Mouse (Mus musculus) frontal cortex, postnatal 36 days (tissue): ENCODE measurements around the gene Akt2.

ENCODE experiments used
- DNase-seq, 2 experiments: peaks; one replicate each; pipeline ENCODE4 v3.0.0; 2022; ENCODE audit warnings: low spot score in 2 of 2

Gene Akt2

DNA sequence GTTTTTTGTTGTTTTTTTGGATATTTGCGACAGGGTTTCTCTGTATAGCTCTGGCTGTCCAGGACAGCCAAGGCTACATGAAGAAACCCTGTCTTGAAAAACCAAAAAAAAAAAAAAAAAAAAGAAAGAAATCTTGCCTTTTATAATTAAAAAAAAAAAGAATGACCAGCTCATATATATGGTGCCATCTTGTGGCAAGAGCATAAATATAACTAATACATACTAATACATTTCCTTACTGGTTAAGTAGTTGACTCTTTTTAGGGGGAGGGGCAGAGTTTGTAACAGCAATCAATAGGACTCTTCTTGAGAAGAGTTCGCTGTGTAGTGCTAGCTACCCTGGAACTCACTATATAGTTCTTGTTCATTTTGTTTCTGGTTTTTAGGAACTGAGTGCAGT, 3.6 kb upstream of the Akt2 start:
- DNase-seq: no peak

DNA sequence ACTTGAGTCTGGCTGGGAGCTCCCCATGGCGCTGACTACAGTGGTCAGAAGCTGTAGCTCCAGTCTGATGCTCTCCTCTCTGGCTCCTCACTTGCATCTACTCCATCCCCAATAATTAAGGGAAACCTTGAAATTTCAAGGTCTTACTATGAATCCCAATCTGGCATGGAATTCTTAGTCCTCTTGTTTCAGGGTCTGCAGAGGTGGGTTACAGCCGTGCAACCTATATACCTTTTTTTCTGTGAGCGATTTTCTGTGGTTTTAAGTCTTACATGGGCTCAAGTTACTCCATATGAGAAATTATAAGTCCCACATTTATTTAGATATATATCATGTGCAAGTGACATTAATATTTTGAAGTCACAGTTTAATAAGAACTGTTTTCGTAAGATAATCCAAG, 1.3 kb upstream of the Akt2 start:
- DNase-seq: no peak

DNA sequence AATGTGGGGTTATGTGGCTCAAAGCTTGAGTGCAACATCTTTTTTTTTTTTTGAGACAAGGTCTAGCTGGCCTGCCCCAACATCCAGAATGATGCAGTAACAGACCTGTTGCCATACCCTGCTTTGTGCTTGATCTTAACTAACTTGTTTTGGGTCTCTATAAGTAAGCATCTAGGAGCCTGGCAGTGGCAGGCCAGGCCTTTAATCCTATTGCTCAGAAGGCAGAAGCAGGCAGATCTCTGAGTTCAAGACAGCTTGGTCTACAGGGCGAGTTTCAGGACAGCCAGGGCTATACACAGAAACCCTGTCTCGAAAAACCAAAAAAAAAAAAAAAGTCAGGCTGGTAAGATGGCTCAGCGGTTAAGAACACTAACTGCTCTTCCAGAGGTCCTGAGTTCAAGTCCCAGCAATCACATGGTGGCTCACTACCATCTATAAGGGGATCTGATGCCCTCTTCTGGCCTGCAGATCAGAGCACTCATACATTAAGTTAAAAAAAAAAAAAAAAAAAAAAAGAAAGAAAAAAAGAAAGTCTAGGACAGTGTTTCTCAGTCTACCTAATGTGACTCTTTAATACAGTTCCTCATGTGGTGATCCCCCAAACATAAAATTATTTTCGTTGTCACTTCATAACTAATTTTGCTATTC, 662 bp upstream of the Akt2 start:
- peak in 1 of 2 experiments; percentile 1 for DNase-seq

DNA sequence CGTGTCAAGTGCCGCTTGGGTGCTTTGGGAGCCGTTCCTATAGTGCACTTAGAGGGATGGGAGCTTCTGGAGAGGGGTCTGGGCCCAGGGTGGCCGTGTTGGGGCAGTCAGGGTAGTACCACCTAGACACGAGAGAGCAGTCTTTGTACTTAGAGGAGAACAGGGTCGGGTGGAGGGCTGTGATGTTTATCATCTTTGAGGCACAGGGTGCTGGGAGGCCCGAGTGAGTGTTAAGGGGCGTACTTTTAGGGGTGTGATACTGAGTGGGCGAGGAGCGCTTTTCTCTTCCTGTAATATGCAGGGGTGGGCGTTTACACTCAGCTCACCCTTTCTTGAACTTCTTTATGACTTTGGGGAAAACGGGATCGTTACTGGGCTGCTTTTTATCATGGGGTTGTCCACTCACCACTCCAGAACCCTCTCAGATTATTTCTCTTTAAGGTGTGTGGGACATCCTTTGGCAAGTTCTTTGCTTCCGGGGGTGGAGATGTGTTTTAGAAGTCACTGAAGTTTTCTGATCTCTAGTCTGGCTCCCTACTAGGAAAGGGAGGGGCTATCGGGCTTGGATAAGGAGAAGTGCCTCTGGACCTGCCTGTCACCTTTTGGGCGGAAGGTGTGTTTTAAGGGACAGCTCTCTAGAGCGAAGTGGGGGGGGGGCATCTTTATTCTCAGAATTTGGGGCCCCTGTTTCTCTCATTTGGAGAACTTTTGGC, 1.0 kb downstream of the Akt2 start:
- peak in 1 of 2 experiments; percentile 60 for DNase-seq

DNA sequence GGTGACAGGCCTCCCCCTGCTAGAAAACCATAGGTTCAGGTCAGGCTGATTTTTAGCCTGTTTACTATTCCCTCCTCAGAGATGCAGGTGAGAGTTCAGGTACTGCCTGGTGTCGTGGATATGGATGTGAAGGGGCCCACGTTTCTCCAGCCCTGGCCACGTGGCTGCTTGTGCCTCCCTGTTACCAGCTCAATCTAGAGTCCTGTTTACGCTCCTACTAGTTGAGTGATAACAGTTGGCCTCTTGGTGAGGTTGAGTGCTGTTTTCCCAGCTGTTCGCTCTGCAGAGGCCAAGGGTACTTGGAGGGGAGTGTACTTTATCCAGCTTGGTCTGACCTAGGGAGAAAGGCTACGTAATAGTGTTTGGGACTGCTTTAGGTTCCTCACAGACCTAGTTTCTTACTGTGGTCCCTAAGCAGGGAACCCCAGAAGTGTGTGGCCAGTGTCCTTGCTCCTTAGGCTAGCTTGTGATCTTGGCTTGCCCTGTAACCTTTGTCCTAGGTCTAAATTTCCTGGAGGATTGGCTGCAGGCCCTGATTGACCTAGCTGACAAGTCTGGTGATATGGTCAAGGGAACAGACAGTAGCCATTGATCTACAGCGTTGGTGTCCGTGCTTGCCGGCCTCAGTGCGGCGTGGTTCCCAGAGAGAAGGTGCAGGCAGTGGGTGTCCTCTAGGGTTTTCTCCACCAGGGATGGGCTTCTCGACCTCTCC, 1.7 kb downstream of the Akt2 start:
- DNase-seq: peak in 1 of 2 experiments; percentile 12

DNA sequence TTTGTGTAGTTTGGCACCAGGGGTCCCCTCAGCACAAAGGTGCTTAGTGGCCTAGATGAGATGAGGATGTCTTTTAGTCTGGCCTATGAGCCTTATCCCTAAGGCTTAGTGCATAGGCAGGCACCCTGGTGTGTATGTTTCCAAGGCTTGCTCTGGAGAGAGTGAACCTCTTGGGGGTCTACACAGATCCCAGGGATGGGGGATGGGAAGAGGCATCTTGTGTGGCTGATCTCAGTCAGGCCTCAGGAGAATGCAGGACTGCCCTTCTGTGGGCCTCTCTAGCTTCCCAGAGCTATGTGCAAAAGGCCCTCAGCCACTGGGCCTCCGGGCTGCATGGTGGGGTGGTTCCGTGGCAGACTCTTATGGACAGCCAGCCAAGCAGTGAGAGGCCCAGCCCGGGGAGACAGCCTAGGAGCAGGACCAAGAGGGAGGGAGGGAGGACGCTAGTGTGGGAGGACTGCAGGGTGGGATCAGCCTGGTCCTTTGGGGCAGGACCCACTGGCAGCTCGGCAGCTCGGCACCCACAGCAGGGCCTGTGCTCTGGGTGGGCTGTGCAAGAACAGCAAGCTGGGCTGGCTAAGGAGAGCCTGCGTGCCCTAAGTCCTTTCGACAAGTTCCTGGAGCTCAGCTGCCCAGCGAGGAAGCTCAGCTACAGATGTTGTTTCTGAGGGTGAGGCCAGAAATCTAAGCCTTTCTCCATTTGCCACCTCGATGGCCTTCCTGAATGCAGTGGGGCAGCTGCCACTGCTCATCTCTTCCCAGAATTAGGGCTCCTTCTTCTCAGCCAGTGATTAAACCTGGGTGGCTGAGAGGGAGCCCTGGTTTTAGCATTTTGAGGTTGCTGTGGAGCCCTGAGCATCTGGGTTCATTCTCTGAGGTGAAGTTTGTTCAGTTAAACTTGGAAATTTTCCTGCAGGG, 5.5 kb downstream of the Akt2 start:
- no peak for DNase-seq

DNA sequence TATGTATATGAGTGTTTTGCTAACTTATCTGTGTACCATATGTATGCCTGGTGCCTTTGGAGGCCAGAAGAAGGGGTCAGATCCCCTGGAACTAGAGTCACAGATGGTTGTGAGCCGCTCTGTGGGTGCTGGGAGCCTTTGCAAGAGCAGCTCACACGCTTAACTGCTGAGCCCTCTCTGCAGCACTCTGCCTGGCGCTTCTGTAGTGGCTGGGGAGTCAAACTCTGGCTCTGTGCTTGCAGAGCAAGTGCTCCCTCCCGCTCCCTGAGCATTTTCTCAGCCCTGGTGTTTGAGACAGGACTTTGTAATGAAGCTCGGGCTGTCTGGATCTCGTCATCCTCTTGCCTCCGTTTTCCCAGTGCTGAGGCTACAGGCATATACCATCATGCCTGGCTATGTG, 6.7 kb downstream of the Akt2 start:
- no peak for DNase-seq

DNA sequence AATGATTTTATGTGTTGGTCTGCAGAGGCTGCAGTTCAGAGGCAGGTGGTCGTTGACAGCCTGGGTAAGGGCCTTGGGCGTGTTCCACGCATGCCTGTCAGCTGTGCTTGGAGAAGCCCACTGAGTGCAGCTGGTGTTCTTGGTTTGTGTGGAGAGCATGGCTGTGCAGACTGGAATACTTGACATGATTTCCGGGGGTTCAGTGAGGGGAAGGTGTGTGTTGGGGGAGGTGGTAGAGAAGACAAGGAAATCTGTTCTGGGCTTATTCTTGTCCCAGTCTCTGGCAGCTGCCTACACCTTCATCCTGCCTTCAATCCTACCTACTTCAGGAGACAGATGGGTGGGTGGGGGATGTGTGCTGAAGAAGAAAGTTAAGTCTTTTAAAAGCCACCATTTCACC, 10.3 kb downstream of the Akt2 start:
- DNase-seq: peak; percentile 73 to 87

DNA sequence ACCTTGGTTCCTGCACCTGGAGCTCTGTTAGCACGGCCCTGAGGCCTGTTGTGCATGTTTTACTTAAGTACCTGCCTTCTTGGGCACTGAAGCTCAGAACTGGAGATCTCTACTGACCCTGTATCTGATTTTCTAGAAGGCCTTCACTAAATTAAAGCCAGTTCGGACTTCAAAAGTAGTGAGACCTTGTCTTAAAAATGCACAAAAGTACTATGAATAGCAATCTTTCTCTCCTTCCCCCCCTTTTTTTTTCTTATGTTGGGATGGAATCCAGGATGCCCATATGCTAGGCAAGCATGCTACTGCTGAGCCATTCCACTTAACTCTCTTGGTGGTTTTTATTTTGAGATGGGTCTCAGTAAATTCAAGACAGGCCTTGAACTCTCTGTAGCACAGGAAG, 10.8 kb downstream of the Akt2 start:
- no peak for DNase-seq

DNA sequence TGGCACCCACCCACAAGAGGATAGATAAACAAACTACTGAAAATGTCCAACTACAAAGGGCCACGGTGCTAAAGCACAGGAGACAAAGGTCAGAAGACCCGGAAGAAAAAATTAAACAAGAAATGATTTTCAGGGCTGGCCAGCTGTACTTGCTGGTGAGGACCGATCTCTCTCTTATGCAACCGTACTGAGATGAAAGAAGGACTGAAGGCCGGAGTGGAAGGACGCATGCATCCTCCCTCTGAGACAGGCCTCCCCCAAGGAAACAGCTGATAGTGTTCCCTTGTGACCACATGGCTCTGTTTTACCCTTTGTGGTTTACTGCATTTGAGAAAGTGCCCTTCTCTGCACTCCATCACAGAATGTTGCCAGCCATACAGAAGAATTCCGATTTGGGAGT, 11.5 kb downstream of the Akt2 start:
- DNase-seq: no peak

DNA sequence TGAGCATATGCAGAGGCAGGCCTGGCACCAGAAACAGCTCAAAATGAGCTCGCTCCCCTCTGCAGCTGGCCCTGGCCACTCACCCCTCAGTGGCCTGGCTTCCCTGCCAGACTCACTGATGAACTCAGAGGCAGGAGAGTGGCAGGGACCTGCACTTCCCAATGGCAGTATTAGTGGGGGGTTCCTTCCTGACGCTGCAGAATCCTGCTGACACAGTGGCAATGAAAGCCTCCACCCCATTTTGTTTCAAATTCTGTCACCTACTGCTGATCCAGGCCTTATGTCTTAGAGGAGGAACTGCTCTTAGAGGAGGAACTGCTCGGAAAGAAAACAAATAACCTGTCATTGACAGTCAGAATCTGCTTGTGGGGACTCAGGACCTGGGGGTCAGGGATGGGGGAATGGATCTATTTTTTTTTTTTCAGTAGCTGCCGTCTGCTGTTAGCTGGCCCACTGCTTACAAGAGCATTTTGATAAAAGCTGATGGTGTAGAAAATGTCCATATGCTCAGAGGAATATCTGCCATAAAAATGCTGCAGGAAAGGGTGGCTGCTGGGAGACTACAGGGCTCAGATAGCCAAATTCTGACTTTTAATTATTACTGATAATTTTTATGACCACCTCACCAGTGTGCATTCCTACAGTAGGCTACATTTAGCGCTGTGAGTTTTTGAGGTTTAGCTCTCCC, 13.5 kb downstream of the Akt2 start:
- no peak for DNase-seq

DNA sequence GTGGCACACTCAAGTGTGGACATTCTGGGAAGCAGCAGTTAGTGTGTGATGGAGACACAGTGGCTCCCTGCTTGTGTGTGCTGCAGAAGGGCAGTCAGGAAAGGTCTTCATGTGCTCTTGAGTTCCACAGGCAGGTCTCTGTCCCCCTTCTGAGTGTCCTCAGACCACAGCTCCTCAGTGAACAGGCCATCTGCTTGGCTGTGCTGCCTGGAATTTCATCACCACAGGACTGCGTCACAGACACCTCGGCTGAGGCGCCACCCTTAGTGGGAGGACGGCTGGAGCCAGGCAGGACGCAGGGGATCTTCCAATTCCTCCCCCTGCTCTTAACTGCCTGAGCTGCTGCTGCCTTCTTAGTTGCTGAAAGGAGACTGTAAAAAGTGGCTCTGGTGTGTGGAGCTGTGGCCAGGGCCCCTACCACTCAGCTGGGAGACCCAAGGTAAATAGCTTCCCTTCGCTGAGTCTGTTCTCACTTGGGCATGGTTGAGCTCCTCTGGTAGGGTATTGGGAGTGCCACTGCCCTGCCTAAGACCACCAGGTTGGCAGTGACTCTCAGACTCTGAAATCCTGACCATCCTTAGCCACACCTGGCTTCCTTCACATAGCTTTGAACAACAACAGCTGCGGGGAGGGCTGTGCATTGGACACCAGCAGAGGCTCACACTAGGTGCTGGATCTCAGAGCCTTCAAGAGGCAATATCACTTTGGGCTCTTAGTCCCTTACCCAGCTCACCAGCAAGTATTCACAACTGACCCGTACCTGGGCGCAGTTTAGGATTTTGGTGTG, 14.3 kb downstream of the Akt2 start:
- peak; percentile 73 to 86 for DNase-seq

DNA sequence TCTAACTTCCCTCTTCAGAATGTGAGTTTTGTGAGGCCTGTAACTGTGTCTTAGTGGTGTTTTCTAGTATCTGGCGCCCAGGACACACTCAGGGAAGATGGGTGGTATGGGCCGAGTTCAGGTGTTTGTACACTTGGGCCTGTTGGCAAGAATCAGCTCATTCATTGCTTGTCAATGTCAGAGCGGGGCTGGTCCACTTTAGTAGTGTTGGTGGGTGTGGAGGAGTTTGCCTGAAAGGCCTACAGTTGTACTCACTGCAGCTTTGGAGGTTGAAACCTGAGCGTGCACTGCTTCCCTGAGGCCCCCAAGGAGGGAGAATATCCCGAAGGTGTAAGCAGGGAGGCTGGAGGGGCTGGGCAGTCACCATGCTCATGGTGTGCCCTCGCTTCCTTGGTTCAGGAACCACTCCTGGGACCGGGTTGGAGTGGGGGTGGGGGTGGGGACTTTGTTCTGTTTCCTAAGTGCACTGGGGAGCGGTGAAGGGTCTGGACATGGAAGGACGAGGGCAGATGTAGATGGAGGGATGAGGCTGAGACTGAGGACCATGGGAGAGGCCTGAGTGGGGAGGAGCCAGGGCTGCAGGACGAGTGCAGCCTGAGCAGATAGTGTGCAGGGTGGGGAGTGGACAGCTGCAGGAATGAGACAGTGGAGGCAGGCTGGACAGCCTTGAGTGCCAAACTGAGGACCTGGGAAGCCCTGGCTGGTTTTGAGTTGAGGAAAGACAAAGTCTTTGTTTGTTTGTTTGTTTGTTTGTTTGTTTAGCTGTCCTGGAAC, 15.3 kb downstream of the Akt2 start:
- DNase-seq: no peak

DNA sequence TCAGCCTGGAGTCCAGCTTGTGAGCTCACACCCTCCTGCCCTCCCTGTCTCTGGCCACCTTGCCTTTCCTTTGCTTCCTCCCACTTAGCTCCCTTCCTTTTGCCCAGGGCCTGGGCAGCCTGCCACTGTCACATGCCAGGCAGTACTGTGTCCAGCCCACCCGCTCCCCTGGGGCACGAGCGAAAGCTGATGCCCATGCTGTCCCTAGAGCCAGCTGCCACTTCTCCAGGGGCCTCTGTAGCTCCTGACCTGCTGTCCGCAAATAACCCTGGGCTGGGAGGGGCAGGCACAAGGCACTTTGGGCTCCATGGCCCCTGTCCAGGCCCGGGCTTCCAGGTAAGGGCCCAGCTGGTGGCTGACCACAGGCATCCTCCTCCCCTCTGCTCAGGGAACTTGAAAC, 16.2 kb downstream of the Akt2 start:
- peak in 1 of 2 experiments; percentile 62 for DNase-seq

DNA sequence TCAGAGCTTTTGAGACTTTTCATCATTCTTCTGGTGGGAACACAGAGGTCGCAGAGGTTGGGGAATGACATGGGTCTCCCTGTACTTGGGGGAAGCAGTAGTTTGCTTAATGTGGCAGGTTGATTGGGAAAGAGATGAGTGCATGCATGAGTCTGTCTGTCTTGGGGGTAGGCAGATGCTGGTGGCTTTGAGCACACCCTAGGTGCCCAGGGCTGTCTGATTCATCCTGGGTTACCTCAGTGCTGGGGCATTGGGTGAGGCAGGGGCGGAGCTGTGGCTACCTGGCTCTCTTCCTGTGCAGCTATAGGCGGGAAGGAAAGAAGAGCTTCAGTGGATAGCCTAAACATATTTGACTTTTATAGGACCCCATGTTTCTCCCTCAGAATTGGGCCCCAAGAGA, 16.8 kb downstream of the Akt2 start:
- DNase-seq: no peak

DNA sequence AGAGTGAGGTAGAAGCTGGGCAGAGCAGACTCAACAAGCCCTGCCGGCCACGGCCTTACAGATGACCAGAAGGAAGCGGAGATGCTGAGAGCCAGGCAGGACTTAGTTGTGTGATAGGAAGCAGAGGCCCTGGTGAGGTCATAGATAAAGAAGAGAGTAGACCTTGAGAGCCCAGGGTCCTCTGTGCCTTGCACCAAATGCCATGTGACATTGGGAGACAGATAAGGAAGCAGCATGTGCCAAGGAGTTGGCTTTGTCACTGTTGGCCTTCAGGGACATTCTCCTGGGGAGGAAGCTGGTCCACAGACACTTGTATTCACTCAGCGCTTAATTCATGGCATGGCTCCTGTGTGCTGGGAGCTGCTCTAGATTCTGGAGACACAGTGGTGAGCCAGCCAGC, 17.9 kb downstream of the Akt2 start:
- DNase-seq: no peak

DNA sequence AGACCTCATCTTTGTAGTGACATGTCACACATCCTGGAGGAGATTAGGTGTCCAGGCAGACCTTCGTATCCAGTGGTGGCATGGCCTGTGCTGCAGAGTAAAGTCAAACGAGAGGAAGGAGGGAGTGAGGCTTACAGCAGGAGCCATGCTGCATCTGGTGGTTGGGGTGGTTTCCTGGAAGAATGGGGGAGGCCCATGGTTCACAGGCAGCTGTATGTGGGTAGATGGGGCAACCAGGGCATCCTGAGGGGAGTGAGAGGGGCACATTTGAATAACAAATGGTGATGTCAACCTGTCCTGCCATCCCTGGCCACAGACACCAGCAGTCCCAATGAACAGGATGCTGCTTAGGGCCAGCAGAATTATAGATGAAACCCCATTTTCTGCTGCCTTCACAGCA, 18.3 kb downstream of the Akt2 start:
- DNase-seq: no peak

DNA sequence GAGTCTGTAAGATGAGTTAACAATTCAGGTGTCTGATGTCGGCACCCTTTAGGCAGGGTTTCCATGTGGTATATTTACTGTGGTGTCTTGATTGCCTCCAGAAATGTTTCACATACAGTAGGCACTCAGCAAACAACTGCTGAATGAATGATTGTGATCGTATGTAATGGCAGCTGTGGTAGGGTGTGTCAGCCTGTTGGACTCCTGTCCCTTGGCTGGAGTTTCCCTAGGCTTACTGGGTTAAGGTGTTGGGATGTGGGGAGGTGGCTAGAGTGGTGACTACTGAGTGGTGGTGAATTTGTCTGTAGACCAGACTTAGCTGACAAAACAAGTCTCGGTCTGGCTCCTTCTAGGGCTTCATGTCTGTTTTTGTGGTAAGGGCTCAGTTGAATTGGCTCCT, 19.0 kb downstream of the Akt2 start:
- no peak for DNase-seq

DNA sequence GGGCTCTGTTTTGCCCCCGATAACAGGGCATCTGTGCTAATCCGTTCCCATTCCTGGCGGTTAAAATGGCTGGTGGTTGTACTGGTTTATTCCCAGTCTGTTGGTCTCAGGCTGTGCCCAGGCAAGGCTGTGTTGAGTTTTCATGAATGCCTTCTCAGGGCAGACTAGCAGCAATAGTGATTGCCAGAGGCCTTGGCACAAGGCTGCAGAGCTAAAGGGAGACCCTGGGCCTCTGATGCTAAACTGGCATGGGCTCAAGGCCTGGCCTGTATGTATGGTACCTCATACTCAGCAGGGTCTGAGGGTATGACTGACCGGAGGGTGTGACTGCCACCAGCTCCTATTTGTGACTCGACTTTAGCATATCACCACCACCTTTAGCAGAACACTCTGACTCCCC, 19.5 kb downstream of the Akt2 start:
- no peak for DNase-seq

DNA sequence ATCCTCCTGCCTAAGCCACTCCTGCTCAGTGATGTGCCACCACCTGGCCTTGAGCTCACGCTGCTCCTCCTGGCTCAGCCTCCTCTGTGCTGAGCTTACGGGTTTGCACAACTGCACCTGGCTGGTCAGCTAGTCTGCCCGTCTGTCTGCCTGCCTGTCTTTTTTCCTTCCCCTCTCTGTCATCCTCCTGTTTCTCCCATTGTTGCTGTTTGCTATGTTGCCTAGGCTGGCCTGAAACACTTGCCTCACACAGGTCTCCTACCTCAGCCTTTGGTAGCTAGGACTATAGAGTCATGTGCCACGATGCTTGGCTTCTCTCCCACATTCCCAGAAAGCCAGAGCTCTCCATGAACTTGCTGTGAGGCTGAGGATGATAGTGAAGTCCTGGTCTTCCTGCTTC, 21.6 kb downstream of the Akt2 start:
- DNase-seq: no peak
